Mouse (Mus musculus) right cerebral cortex, postnatal 25 days (tissue): Measurements from ENCODE around the gene D930048N14Rik.
"Not testable (repeated sequence)": the region's sequence is repeated elsewhere in the genome, so short reads cannot be mapped to it uniquely, and the experiment has no call there.

Experiments used
- DNase-seq: peaks from one replicate; pipeline ENCODE4 v3.0.0; 2022

The D930048N14Rik gene

GRCm38 (mm10) chr11:51629651-51630314 lies 21.0 kb upstream of the D930048N14Rik start:
- peak; percentile 65 for DNase-seq

DNA sequence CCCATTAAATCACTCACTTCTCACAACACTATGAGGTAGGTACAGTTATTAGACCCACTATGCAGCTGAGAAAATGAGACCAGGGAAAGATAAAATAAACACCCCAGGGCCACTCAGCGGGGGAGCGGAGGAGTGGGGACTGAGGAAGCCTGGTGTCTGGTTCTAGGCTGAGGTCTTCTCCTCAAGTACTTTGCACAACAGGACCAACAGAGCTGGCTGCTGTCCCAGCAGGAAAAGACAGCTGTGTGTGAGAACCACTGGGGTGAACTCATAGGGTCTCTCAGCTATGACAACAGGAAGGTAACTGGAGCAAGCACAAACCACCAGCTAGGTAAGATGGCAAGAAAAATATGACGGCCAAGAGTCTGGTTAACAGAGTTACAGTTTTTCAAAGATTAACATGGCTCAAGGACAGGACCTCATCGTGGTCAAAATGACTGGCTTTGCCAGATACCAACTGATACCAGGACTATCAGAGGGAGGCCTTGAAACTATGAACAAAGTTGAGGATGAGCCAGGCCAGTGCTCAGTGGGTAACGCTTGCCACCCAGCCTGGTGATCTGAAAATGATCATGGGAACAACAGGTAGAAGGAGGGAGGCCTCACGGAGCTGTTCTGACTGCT lies 18.5 kb upstream of the D930048N14Rik start:
- no peak for DNase-seq

DNA sequence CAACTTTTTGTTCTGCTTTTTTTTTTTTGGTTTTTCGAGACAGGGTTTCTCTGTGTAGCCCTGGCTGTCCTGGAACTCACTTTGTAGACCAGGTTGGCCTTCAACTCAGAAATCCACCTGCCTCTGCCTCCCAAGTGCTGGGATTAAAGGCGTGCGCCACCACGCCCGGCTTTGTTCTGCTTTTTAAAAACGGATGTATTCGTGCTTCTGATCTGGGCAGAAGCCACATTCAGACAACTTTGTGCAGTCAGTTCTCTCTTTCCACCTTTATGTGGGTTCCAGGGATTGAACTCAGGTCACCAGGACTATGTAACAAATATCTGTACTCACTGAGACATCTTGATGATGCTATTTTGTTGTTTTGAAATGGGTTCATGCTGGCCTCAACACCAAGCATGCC lies 17.6 kb upstream of the D930048N14Rik start:
- not testable (repeated sequence) for DNase-seq

DNA sequence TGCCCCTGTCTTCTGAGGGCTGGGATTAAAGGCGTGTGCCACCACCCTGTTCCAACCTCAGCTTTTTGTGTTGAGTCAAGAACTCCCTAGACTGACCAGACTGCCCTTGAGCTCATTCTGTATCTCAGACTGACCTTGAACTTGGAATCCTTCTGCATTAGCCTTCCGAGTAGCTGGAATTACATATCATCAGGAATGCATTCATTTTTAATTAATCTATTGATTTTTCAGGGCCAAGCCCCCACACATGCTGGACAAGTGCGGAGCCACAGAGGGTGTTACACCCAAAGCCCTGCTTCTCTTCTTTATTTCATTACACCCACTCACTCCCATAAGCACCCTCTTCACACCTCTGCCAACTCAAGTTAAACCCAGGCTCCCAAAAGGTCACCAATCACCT lies 17.0 kb upstream of the D930048N14Rik start:
- no peak for DNase-seq

- DNase-seq: no peak
These were observed 15.6 kb upstream of the D930048N14Rik start for GRCm38 (mm10) chr11:51635127-51635524.

DNA sequence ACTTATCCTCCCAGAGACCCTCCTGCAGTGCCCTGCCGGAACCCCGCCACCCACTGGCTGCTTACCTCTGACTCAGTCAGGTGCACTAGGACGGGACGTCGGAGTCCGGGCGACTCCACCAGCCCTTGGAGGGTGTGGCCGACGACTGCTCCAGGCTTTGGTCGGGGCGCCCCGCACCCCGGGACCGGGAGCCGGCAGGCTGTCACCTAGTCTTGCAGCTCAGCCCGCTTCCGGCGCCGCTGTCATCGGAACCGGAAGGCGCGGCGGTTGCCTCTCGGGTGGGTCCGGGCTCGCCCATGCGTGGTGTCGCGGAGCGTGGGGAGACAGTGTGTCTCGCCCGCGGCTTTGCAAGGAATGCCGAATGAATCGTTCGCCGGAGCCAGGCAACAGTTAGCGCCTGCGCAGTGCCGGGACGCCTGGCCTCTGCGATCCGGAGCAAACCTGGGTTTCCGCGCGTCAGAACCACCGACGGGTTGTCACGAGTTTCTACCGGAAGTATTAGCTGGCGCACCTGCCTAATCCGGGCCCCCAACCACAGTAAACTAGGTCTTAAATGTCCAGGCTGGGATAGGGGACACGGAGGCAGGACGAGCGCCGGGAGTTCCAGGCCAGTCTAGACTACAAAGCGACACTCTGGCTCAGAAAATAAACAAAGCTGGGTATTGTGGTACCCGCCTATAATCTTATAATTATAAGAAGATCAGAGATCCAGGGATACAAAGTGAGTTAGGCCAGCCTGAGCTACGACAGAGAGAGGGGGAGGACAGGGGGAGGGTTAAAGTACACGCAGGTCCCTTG lies 15.0 kb upstream of the D930048N14Rik start, which contains the start of gene Rmnd5b:
TSS of gene Rmnd5b (minus strand) at position 372 of the 798 bp plus-strand sequence.
- peak; percentile 94 for DNase-seq

DNA sequence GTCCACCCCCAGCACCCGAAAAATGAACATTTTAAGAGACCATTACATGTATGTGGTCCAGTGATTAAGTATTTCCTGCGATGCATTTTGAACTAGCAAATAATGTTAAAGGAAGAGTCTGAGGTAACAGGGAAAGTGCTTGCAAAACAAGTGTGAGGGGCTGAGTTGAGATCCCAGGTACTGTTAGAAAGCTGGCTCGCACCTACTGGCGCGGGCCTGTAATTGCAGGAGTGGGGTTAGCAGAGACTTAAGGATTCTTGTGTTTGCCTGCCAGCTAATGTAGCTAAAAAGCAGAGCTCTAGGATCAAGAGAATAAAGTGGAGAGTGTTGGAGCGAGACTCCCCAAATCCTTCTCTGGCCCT lies 14.4 kb upstream of the D930048N14Rik start:
- DNase-seq: peak; percentile 36

- DNase-seq: peak; percentile 21
These were observed 12.8 kb upstream of the D930048N14Rik start for GRCm38 (mm10) chr11:51637971-51638414.

- no peak for DNase-seq
These were observed 12.3 kb upstream of the D930048N14Rik start for GRCm38 (mm10) chr11:51638497-51638896.

GRCm38 (mm10) chr11:51640748-51641147 lies 10.0 kb upstream of the D930048N14Rik start:
- no peak for DNase-seq

DNA sequence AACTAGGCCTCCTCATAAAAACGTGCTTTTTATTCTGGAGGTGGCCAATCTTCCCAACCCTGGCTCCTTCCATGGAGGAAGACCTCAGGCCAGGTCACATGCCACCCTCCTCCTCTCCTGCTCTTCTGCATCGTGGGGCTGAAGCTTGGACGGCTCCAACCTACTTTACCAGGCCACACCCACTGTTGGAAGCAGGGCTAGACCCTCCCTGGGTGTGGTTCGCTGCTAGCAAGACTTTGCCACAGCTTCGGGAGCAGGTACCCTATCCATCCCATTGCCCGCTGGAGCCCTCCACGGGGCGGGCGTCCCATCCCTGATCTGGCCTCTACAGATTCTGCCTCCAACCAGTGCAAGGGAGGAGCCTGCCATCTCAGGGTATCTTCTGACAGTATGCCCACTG lies 7.6 kb upstream of the D930048N14Rik start:
- no peak for DNase-seq

GRCm38 (mm10) chr11:51643761-51644160 lies 7.0 kb upstream of the D930048N14Rik start:
- DNase-seq: no peak

DNA sequence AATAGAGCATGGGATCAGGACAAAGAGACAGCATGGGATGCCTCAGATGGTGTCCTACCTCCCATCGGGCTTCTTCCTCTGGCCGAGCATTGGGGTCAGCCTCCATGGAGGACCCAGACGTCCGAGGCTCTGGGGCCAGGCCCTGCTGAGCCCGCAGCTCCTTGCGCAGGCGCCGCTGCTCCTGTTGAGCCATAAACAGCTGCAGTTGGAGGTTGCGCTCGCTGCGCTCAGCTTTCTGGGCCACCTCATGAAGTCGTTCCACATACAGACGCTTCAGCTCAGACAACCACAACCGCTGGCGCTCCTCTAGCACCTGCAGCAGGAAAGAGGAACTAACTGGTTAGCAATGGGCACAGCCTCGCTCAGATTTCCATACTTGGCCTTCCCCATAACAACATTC lies 6.5 kb upstream of the D930048N14Rik start:
- no peak for DNase-seq

DNA sequence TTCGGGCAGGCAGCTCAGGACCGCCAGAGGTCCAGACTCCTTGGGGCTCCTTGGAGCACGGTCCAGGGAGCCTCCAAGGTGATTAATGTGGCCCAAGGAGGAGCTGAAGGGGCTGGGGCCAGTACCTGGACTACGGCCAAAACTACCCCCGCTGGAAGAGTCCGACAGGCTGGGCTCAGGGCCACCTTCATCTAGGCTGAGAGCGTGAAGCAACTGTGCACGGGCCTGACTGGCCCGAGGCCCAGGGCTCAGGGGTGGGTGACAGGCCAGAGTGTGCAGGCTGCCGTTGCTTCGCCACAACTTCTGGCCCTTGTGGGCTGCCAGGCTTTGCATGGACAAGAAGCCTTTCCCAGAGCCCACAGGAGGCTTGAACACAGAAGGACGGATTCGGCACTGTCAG lies 5.5 kb upstream of the D930048N14Rik start:
- DNase-seq: no peak

GRCm38 (mm10) chr11:51646245-51646644 lies 4.5 kb upstream of the D930048N14Rik start:
- DNase-seq: no peak

DNA sequence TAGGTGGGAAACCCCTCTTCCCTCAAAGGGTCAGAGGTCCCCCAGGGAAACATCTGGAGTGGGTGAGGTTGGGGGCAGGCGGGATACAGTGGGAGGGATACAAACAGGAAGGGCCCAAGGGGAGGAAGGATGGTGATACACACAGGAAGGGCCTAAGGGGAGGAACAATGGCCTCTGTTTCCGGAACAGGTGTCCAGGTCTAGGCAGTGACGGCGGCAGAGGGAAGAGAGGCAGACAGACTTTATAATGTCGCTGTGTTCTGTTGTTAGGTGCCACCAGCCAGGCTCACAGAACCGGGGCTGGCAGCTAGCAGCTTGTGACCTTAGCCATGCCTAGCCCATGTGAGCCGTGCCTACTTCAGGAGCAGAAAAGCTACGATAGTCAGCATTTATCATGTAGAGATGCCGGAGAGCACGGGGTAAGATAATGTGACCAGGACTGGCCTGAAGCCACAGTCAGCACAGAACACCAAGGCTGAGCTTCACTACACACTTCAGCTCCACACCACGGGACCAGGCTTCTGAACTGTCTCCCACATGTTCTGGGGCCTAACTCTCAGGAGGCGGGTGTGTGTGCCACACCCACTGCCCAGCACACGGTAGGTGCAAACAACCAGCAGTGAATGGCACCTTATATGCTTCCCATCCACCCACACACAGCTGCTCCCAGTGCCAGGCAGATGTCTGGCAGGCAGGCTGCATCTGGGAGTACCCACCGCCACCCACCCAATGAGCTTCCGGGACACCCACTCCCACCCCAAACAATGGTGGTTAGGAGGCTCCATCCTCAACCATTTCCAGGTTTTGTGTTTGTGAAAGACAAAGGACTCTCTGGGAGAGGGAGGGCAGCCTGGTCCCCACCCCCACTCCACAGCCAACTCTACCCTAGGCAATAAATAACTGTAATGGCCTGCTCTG lies 3.7 kb upstream of the D930048N14Rik start:
- peak; percentile 19 for DNase-seq

DNA sequence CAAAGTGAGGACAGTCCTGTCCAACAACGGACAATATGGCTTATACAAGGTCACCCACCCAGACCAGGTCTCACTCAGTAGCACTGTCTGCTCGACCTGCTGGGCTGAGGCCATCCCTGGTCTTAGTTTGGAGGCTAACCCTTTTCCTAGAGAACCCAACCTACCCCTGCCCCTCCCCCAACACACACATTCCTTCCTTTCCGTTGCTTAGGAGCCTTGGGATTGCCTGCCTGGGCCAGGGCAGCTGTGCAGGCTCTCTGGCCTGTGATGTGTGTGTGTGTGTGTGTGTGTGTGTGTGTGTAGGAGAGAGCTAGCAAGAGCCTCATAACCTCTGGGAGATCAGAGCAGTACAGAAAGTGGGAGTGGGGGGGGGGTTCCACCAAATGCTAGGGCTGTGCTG lies 2.2 kb upstream of the D930048N14Rik start:
- DNase-seq: no peak

- no peak for DNase-seq
These were observed 1.5 kb upstream of the D930048N14Rik start for GRCm38 (mm10) chr11:51649111-51649888.

DNA sequence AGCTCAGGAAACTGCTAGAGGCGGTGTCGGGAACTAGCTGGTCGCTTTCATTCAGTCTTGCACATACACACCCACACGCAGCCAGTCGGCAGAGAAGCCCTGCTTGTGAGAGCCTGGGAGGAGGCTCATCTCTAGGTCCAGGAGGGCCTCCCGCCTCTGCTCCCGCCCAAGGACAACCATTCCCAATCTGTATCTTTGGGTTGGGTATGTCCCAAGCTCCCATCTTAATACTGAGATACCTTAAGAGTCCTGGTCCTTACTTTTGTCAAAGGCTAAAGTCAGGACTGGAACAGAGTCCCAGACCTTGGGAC lies 910 bp upstream of the D930048N14Rik start:
- DNase-seq: peak; percentile 24

DNA sequence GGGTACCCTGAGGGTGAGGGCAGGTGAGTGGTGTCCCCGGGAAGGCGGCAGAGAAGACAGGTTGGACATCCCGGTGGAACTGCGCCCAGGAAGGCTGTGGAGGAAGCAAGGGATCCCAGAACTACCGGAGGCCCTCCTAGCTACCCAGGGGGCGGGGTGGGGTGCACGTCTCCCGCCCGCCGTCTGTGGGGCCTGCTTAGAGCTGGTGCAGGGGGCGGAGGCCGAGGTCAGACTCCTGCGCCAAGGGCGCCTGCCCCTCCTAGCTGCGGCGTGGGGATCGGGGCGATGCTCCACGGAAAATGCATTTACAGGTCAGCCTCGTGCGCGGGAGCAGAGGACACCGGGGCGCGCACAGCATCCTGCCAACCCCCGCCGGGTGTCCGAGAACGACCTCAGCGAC lies 493 bp upstream of the D930048N14Rik start:
- DNase-seq: peak; percentile 6

- no peak for DNase-seq
These were observed 2.2 kb downstream of the D930048N14Rik start for GRCm38 (mm10) chr11:51652889-51653418.

- DNase-seq: no peak
These were observed 3.0 kb downstream of the D930048N14Rik start for GRCm38 (mm10) chr11:51653736-51654135.
